ENCODE assay signal across 26 mouse cellular contexts in genomic region chr14:32175310-32175709, GRCm38 (mm10). TPM values are rescaled to one million over a fixed set of nuclear protein-coding genes. Genes with fewer than 3 reads are reported as not detected.
DNase-seq lines count a peak whose midpoint lies in the region; ATAC-seq and TF ChIP-seq lines count a peak whose summit lies in the region.
"Had no signal": no experiment of that assay in that cellular context is flagged by ENCODE, and none has a peak within 500 bp of the region (broad histone marks: within the 10 kb centered on the region; RNA-seq: fewer than 3 reads in every experiment).

No protein-coding gene starts in this region.

- no peak for TF ChIP-seq RAD21 in MEL (IDR thresholded peaks at IDR 0.05; ENCODE audit: low read depth, low read length)

- intact Hi-C loops in heart, postnatal 10 days (cut with DNase I), result no loop called here

- peaks cover 4% of the 10 kb centered on the region; the same call in 1 of the 2 replicates for H3K79me2 ChIP-seq in MEL (ENCODE audit: control insufficient read depth, insufficient read depth, low read length, poor library complexity)

- no peak for TF ChIP-seq CTCF in liver, postnatal 0 days (IDR thresholded peaks at IDR 0.05; ENCODE audit: low read depth)
- no peak for TF ChIP-seq CTCF in MEL (IDR thresholded peaks at IDR 0.05 in 2 of 3, conservative IDR thresholded peaks at IDR 0.05 in 1 of 3; ENCODE audit: control insufficient read depth in 1 of 3, insufficient read depth in 1 of 3, low read depth in 2 of 3, low read length in 3 of 3, poor library complexity in 1 of 3, severe bottlenecking in 1 of 3)

- no peak overlapping the region for H3K9ac ChIP-seq in liver, embryonic 13.5 days
- no peak overlapping the region for H3K9ac ChIP-seq in liver, postnatal 0 days (replicated peaks)
- no peak overlapping the region for H3K9ac ChIP-seq in MEL (ENCODE audit: control insufficient read depth, low read depth, low read length, poor library complexity, severe bottlenecking)
- H3K9ac ChIP-seq in liver, embryonic 16.5 days (ENCODE audit: low read depth, low read length), result no peak overlapping the region
- H3K9ac ChIP-seq: hindbrain, embryonic 12.5 days had no signal

- peaks cover 74% of the 10 kb centered on the region for H3K36me3 ChIP-seq in liver, embryonic 13.5 days
- H3K36me3 ChIP-seq in liver, postnatal 0 days (replicated peaks; ENCODE audit: insufficient read depth, low read length), result peaks cover 68% of the 10 kb centered on the region
- H3K36me3 ChIP-seq in MEL (ENCODE audit: control insufficient read depth in 1 of 2, insufficient read depth in 2 of 2, low read length in 2 of 2), result peaks cover 16 to 35% of the 10 kb centered on the region in 2 experiments
- H3K36me3 ChIP-seq in liver, embryonic 16.5 days (ENCODE audit: control insufficient read depth, insufficient read depth), result peaks cover 65% of the 10 kb centered on the region

- ATAC-seq in liver, embryonic 13.5 days (ENCODE audit: low read depth), result peak; percentile 64
- no peak for ATAC-seq in liver, postnatal 0 days
- ATAC-seq in liver, embryonic 16.5 days (ENCODE audit: low read depth), result peak; percentile 33; the same call in 1 of the 2 replicates
- ATAC-seq: forebrain, embryonic 14.5 days; hindbrain, embryonic 16.5 days; inflammation-experienced regulatory T-cells, adult 6 months had no signal

- peaks cover 30% of the 10 kb centered on the region for H3K4me1 ChIP-seq in liver, embryonic 13.5 days (replicated peaks)
- peaks cover 6% of the 10 kb centered on the region for H3K4me1 ChIP-seq in liver, postnatal 0 days (ENCODE audit: insufficient read depth)
- H3K4me1 ChIP-seq in MEL (ENCODE audit: control insufficient read depth in 1 of 2, insufficient read depth in 2 of 2, low read length in 2 of 2), result peaks cover under 1 to 3% of the 10 kb centered on the region in 2 experiments; a peak in 2 of 4 replicates
- H3K4me1 ChIP-seq in liver, embryonic 16.5 days (ENCODE audit: control insufficient read depth, low read depth, low read length), result peaks cover 13% of the 10 kb centered on the region
- H3K4me1 ChIP-seq: forebrain, embryonic 10.5 days; hindbrain, embryonic 12.5 days had no signal

- no peak for TF ChIP-seq POLR2A in MEL (IDR thresholded peaks at IDR 0.05; ENCODE audit: control insufficient read depth in 1 of 2, insufficient read depth in 1 of 2, low read depth in 1 of 2, low read length in 2 of 2, poor library complexity in 1 of 2)

- TF ChIP-seq EP300 in liver, postnatal 0 days (IDR thresholded peaks at IDR 0.05; ENCODE audit: low read depth), result no peak
- no peak for TF ChIP-seq EP300 in MEL (IDR thresholded peaks at IDR 0.05; ENCODE audit: low read depth in 1 of 2, low read length in 2 of 2)

- DNase-seq in heart, adult 11 months, result peak; percentile 66
- no peak for DNase-seq in heart, postnatal 10 days
- DNase-seq in liver, embryonic 13.5 days, result no peak
- DNase-seq in liver, postnatal 0 days, result no peak
- peak; percentile 34 for DNase-seq in MEL (ENCODE audit: low read depth, low spot score)
- no peak for DNase-seq in urinary bladder, postnatal 4 days (ENCODE audit: low spot score in 2 of 2)
- no peak for DNase-seq in lung, adult 18-20 months
- DNase-seq: adrenal gland, adult 8-10 months; adrenal gland, postnatal 36 days; cerebellum, adult 11-12 months; cerebellum, adult 9-10 months; cerebellum, postnatal 25 days; gastrocnemius, postnatal 10 days; heart, adult 2 months; heart, postnatal 4 days had no signal

- H3K9me3 ChIP-seq in liver, embryonic 13.5 days (replicated peaks), result no peaks in the 10 kb centered on the region
- no peaks in the 10 kb centered on the region for H3K9me3 ChIP-seq in liver, postnatal 0 days (ENCODE audit: low read length)
- H3K9me3 ChIP-seq in MEL (replicated peaks; ENCODE audit: insufficient read depth, low read length), result no peaks in the 10 kb centered on the region
- no peaks in the 10 kb centered on the region for H3K9me3 ChIP-seq in liver, embryonic 16.5 days (replicated peaks; ENCODE audit: control insufficient read depth, low read length)
- H3K9me3 ChIP-seq: forebrain, embryonic 10.5 days; hindbrain, embryonic 12.5 days had no signal

- WGBS in liver, embryonic 13.5 days (ENCODE audit: insufficient replicate concordance), result 56% methylated on average over 2 of the region's 2 CpGs
- 68% methylated on average over 2 of the region's 2 CpGs for WGBS in liver, postnatal 0 days (ENCODE audit: insufficient replicate concordance)
- WGBS in liver, embryonic 16.5 days (ENCODE audit: insufficient replicate concordance), result 51% methylated on average over 2 of the region's 2 CpGs

- peak overlapping the region; percentile 70 for H3K27ac ChIP-seq in liver, embryonic 13.5 days
- no peak overlapping the region for H3K27ac ChIP-seq in liver, postnatal 0 days (ENCODE audit: low read depth)
- no peak overlapping the region for H3K27ac ChIP-seq in MEL (ENCODE audit: control insufficient read depth, low read depth, low read length)
- no peak overlapping the region for H3K27ac ChIP-seq in liver, embryonic 16.5 days (ENCODE audit: low read length)
- H3K27ac ChIP-seq: forebrain, embryonic 10.5 days; heart, adult 2 months; hindbrain, embryonic 12.5 days had no signal

- H3K27me3 ChIP-seq in liver, embryonic 13.5 days, result no peaks in the 10 kb centered on the region
- no peaks in the 10 kb centered on the region for H3K27me3 ChIP-seq in liver, postnatal 0 days (ENCODE audit: insufficient read depth, low read length)
- H3K27me3 ChIP-seq in MEL (ENCODE audit: control insufficient read depth in 1 of 2, insufficient read depth in 2 of 2, low read length in 2 of 2), result no peaks in the 10 kb centered on the region
- no peaks in the 10 kb centered on the region for H3K27me3 ChIP-seq in liver, embryonic 16.5 days (ENCODE audit: control insufficient read depth, insufficient read depth, low read depth, low read length)
- H3K27me3 ChIP-seq: hindbrain, embryonic 12.5 days had no signal

- no peak overlapping the region for H3K4me2 ChIP-seq in liver, embryonic 13.5 days
- no peak overlapping the region for H3K4me2 ChIP-seq in liver, postnatal 0 days (ENCODE audit: low read depth, low read length)
- H3K4me2 ChIP-seq in liver, embryonic 16.5 days (ENCODE audit: low read depth, low read length), result no peak overlapping the region
- H3K4me2 ChIP-seq: heart, embryonic 11.5 days; hindbrain, embryonic 12.5 days had no signal

- H3K4me3 ChIP-seq in liver, embryonic 13.5 days (replicated peaks), result no peak overlapping the region
- no peak overlapping the region for H3K4me3 ChIP-seq in liver, postnatal 0 days (ENCODE audit: low read depth, low read length)
- no peak overlapping the region for H3K4me3 ChIP-seq in MEL (ENCODE audit: control insufficient read depth in 1 of 2, insufficient read depth in 1 of 2, low read depth in 2 of 2, low read length in 2 of 2)
- H3K4me3 ChIP-seq in liver, embryonic 16.5 days (ENCODE audit: low read depth, low read length), result no peak overlapping the region
- H3K4me3 ChIP-seq: forebrain, embryonic 10.5 days; heart, adult 2 months; hindbrain, embryonic 12.5 days had no signal

TF ChIP-seq in MEL, 35 proteins besides CTCF, POLR2A, EP300 and RAD21 (continues in another document):
- TF ChIP-seq CHD2 (IDR thresholded peaks at IDR 0.05; ENCODE audit: low read length), result no peak
- TF ChIP-seq MAX (IDR thresholded peaks at IDR 0.05; ENCODE audit: low read length), result no peak
- no peak for TF ChIP-seq ZC3H11A (IDR thresholded peaks at IDR 0.05; ENCODE audit: low read depth, low read length)
- no peak for TF ChIP-seq ELF1 (IDR thresholded peaks at IDR 0.05; ENCODE audit: low read depth, low read length)
- TF ChIP-seq UBTF (IDR thresholded peaks at IDR 0.05; ENCODE audit: borderline replicate concordance, insufficient read depth, low read depth, low read length), result no peak
- no peak for TF ChIP-seq MAZ (IDR thresholded peaks at IDR 0.05; ENCODE audit: low read depth, low read length)
- no peak for TF ChIP-seq POLR2AphosphoS2 (IDR thresholded peaks at IDR 0.05; ENCODE audit: low read length)
- TF ChIP-seq MXI1 (IDR thresholded peaks at IDR 0.05; ENCODE audit: low read depth, low read length), result no peak

RNA-seq across cellular contexts. Expression of gene Ncoa4, which starts 15.6 kb away (rescaled TPM):
- 100 to 1,000 TPM; 112 to 129 TPM for total RNA-seq in heart, postnatal 10 days (2021)
- polyA plus RNA-seq in liver, embryonic 13.5 days (2015; fragmentation: Nextera tagmentation; extraction: Ambion mirVana), result 288 and 359 TPM in 2 replicates
- 126 and 141 TPM in 2 replicates for polyA plus RNA-seq in liver, postnatal 0 days (2015; fragmentation: Nextera tagmentation; extraction: Ambion mirVana)
- 64.6 and 67.3 TPM in 2 replicates for total RNA-seq in MEL (2012; rRNA removed)
- polyA plus RNA-seq in MEL (2012; ENCODE audit: insufficient read depth in 1 of 2, insufficient read length in 2 of 2, low read depth in 1 of 2, low replicate concordance in 2 of 2, missing spikeins in 1 of 2), result 10 to 100 TPM; 54.5 to 57.9 TPM
- polyA plus RNA-seq in liver, embryonic 16.5 days (2015; fragmentation: Nextera tagmentation; extraction: Ambion mirVana), result 355 and 363 TPM in 2 replicates

RNA-seq across cellular contexts. Expression of gene Timm23, which starts 26.4 kb away (rescaled TPM):
- 100 to 1,000 TPM; 159 to 184 TPM for total RNA-seq in heart, postnatal 10 days (2021)
- polyA plus RNA-seq in liver, embryonic 13.5 days (2015; fragmentation: Nextera tagmentation; extraction: Ambion mirVana), result 266 and 271 TPM in 2 replicates
- 211 and 219 TPM in 2 replicates for polyA plus RNA-seq in liver, postnatal 0 days (2015; fragmentation: Nextera tagmentation; extraction: Ambion mirVana)
- total RNA-seq in MEL (2012; rRNA removed), result 417 and 425 TPM in 2 replicates
- 100 to 1,000 TPM in 1 of 2 experiments, not detected in 1; 431 TPM for polyA plus RNA-seq in MEL (2012; ENCODE audit: insufficient read depth in 1 of 2, insufficient read length in 2 of 2, low read depth in 1 of 2, low replicate concordance in 2 of 2, missing spikeins in 1 of 2)
- polyA plus RNA-seq in liver, embryonic 16.5 days (2015; fragmentation: Nextera tagmentation; extraction: Ambion mirVana), result 147 and 154 TPM in 2 replicates

RNA-seq across cellular contexts. Expression of gene Parg, which starts 26.4 kb away (rescaled TPM):
- total RNA-seq in heart, postnatal 10 days (2021), result 10 to 100 TPM; 24.3 to 29.6 TPM
- polyA plus RNA-seq in liver, embryonic 13.5 days (2015; fragmentation: Nextera tagmentation; extraction: Ambion mirVana), result 14.6 and 18.4 TPM in 2 replicates
- 7.0 and 7.4 TPM in 2 replicates for polyA plus RNA-seq in liver, postnatal 0 days (2015; fragmentation: Nextera tagmentation; extraction: Ambion mirVana)
- total RNA-seq in MEL (2012; rRNA removed), result 43.0 and 43.8 TPM in 2 replicates
- 10 to 100 TPM in 1 of 2 experiments, not detected in 1; 32.6 TPM for polyA plus RNA-seq in MEL (2012; ENCODE audit: insufficient read depth in 1 of 2, insufficient read length in 2 of 2, low read depth in 1 of 2, low replicate concordance in 2 of 2, missing spikeins in 1 of 2)
- polyA plus RNA-seq in liver, embryonic 16.5 days (2015; fragmentation: Nextera tagmentation; extraction: Ambion mirVana), result 11.6 and 11.8 TPM in 2 replicates

RNA-seq across cellular contexts. Expression of gene Msmb, which starts 33.5 kb away (rescaled TPM):
- total RNA-seq in heart, postnatal 10 days (2021), result not detected
- polyA plus RNA-seq in liver, embryonic 13.5 days (2015; fragmentation: Nextera tagmentation; extraction: Ambion mirVana), result 0.33 and 0.45 TPM in 2 replicates
- polyA plus RNA-seq in liver, postnatal 0 days (2015; fragmentation: Nextera tagmentation; extraction: Ambion mirVana), result 0.22 and 0.44 TPM in 2 replicates
- total RNA-seq in MEL (2012; rRNA removed), result not detected in 2 replicates
- polyA plus RNA-seq in MEL (2012; ENCODE audit: insufficient read depth in 1 of 2, insufficient read length in 2 of 2, low read depth in 1 of 2, low replicate concordance in 2 of 2, missing spikeins in 1 of 2), result not detected
- polyA plus RNA-seq in liver, embryonic 16.5 days (2015; fragmentation: Nextera tagmentation; extraction: Ambion mirVana), result 0.49 TPM in 1 of 2 replicates, not detected in the other
- total RNA-seq: adrenal gland, adult 8-10 months; adrenal gland, postnatal 36 days; gastrocnemius, postnatal 10 days; gastrocnemius, postnatal 4 days; heart, adult 2 months; heart, postnatal 4 days had no signal
- polyA plus RNA-seq: C2C12; embryonic facial prominence, embryonic 14.5 days; forebrain, embryonic 10.5 days; forebrain, embryonic 14.5 days; heart, adult 2 months; heart, embryonic 11.5 days; heart, embryonic 16.5 days; hindbrain, embryonic 12.5 days; hindbrain, embryonic 16.5 days; inflammation-experienced regulatory T-cells, adult 6 months had no signal

Comparison
In these comparisons a context has a peak if more than half of its experiments do, and no peak if none do; other contexts are left out.
1. DNase-seq: peak in heart, adult 11 months (single experiment) and MEL (single experiment); none in heart, postnatal 10 days (0 of 2), liver, embryonic 13.5 days (single experiment), liver, postnatal 0 days (single experiment), urinary bladder, postnatal 4 days (0 of 2) and lung, adult 18-20 months (0 of 2).